Mouse (Mus musculus): ENCODE data around the gene Kcnab1.
"Not testable (repeated sequence)": the region's sequence is repeated elsewhere in the genome, so short reads cannot be mapped to it uniquely, and the experiment has no call there.

- not testable (repeated sequence) for TF ChIP-seq POLR2A (IDR thresholded peaks at IDR 0.05; ENCODE audit: borderline replicate concordance, extremely low read depth, low read depth, low read length); CTCF (IDR thresholded peaks at IDR 0.05; ENCODE audit: insufficient read depth, low read length)
These were observed 285.9 kb downstream of the Kcnab1 start for GRCm38 (mm10) chr3:65395111-65395510.

All from lung, adult 2 months (tissue).